Mouse (Mus musculus): ENCODE results near the gene Cspg4. TPM values are rescaled to one million over a fixed set of nuclear protein-coding genes. Genes with fewer than 3 reads are reported as not detected.

Gene Cspg4
- total and polyA plus RNA-seq, 2 experiments: 0.09 to 0.11 TPM

DNA sequence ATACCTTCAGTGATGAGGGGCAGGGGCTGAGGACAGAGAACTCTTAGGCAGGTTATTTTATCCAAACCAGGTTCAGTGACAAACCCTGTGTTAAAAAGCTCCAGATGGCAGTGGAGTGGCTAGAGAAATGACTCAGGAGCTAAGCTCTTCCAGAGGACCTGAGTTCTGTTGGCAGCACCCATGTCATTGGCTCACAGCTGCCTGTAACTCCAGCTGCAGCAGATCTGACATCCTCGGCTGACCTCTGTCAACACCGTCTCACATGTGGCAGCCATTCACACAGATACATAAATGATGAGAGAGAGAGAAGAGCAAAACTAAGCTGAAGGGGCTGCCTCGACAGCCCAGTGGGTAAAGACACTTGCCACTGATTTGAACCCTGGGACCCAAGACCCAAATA lies 7.4 kb upstream of the Cspg4 start:
- no peak for DNase-seq (ENCODE audit: extremely low read depth, low read depth, low spot score)
- 43% methylated on average over 3 of the region's 3 CpGs for WGBS
- no peak for TF ChIP-seq POLR2A (IDR thresholded peaks at IDR 0.05; ENCODE audit: extremely low read depth, insufficient read depth, low read length)
- no peak for TF ChIP-seq CTCF (IDR thresholded peaks at IDR 0.05; ENCODE audit: low read depth, low read length)

DNA sequence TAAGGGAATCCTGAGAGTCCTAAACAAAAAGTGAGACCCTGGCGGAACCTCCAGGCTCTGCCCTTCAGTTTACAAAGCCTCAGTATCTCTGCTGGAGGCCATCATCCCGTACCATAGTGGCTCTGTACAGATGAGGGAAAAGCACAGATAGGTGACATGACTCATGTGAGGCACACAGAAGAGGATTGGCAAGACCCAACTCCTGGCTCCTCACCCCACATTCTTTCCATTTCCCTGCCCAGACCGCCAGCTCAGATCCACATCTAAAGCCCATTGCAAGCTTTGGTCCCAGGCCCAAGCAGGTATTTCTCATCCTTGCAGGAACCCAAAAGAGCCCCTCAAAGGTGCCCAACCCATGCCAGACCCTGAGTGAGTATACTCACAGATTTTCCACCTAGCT lies 4.8 kb upstream of the Cspg4 start:
- no peak overlapping the region for H3K4me3 ChIP-seq (ENCODE audit: insufficient read depth, low read depth, low read length)
- H3K9ac ChIP-seq (ENCODE audit: low read depth, low read length): no peak overlapping the region
- no peaks in the 10 kb centered on the region for H3K27me3 ChIP-seq (ENCODE audit: control insufficient read depth, insufficient read depth, low read length)
- TF ChIP-seq CTCF (IDR thresholded peaks at IDR 0.05; ENCODE audit: low read depth, low read length) (no peak), POLR2A (IDR thresholded peaks at IDR 0.05; ENCODE audit: extremely low read depth, insufficient read depth, low read length) (no peak)
- no peak overlapping the region for H3K27ac ChIP-seq (replicated peaks; ENCODE audit: insufficient read depth, low read depth, low read length)
- no peaks in the 10 kb centered on the region for H3K4me1 ChIP-seq (ENCODE audit: control insufficient read depth, insufficient read depth, low read length)
- no peaks in the 10 kb centered on the region for H3K79me2 ChIP-seq (ENCODE audit: control insufficient read depth, insufficient read depth, low read length)
- 82% methylated on average over 3 of the region's 3 CpGs for WGBS
- DNase-seq (ENCODE audit: extremely low read depth, low read depth, low spot score): no peak
- H3K36me3 ChIP-seq (ENCODE audit: control insufficient read depth, insufficient read depth, low read length): no peaks in the 10 kb centered on the region

More for the DNA sequence above, 7.4 kb upstream of the Cspg4 start:
- Histone ChIP-seq H3K27me3 (ENCODE audit: control insufficient read depth, insufficient read depth, low read length) (no peaks in the 10 kb centered on the region), H3K36me3 (ENCODE audit: control insufficient read depth, insufficient read depth, low read length) (no peaks in the 10 kb centered on the region), H3K9ac (ENCODE audit: low read depth, low read length) (no peak overlapping the region), H3K27ac (replicated peaks; ENCODE audit: insufficient read depth, low read depth, low read length) (no peak overlapping the region), H3K79me2 (ENCODE audit: control insufficient read depth, insufficient read depth, low read length) (no peaks in the 10 kb centered on the region), H3K4me1 (ENCODE audit: control insufficient read depth, insufficient read depth, low read length) (no peaks in the 10 kb centered on the region), H3K4me3 (ENCODE audit: insufficient read depth, low read depth, low read length) (no peak overlapping the region)

DNA sequence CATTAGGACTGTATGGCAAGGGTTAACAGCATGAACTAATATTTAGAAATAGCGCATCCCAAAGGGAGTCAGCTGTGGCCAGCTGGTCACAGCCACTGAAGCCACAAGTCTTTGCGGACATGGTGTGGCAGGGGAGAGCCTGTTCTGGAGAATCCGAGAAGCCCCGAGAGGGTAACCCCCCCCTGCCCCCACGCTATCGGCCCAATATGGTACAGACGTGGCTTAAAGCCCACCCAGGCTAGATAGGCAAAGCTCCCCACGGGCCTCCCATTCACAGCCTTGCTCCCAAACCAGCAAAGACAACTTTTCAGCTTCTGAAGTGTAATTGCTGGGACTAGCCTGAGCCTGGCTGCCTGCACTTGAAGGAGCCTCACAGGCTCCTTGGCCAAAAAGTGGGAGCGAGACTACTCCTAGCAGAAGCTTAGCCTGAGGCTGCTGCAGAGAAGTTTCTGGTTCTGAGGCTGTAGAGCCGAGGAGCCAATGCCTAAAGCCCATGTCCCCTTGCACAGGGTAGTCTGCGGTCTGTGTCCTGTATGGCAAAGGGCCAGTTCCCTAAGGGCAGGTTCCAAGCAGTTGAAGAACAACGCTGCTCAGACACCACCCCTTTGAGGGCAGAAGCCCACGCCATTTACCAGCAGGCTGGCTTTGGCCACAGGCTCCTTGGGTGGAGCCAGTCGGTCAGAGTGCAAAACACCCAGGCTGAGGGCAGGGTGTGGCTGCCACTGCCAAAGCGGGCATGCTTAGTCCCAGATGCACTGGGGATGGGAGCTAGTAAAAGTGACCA lies 4.2 kb upstream of the Cspg4 start:
- Histone ChIP-seq H3K4me1 (ENCODE audit: control insufficient read depth, insufficient read depth, low read length) (no peaks in the 10 kb centered on the region), H3K27me3 (ENCODE audit: control insufficient read depth, insufficient read depth, low read length) (no peaks in the 10 kb centered on the region), H3K4me3 (ENCODE audit: insufficient read depth, low read depth, low read length) (no peak overlapping the region), H3K9ac (ENCODE audit: low read depth, low read length) (no peak overlapping the region), H3K79me2 (ENCODE audit: control insufficient read depth, insufficient read depth, low read length) (no peaks in the 10 kb centered on the region), H3K36me3 (ENCODE audit: control insufficient read depth, insufficient read depth, low read length) (no peaks in the 10 kb centered on the region), H3K27ac (replicated peaks; ENCODE audit: insufficient read depth, low read depth, low read length) (no peak overlapping the region)
- TF ChIP-seq CTCF (IDR thresholded peaks at IDR 0.05; ENCODE audit: low read depth, low read length) (no peak), POLR2A (IDR thresholded peaks at IDR 0.05; ENCODE audit: extremely low read depth, insufficient read depth, low read length) (no peak)
- 71% methylated on average over 15 of the region's 15 CpGs for WGBS
- DNase-seq (ENCODE audit: extremely low read depth, low read depth, low spot score): no peak

DNA sequence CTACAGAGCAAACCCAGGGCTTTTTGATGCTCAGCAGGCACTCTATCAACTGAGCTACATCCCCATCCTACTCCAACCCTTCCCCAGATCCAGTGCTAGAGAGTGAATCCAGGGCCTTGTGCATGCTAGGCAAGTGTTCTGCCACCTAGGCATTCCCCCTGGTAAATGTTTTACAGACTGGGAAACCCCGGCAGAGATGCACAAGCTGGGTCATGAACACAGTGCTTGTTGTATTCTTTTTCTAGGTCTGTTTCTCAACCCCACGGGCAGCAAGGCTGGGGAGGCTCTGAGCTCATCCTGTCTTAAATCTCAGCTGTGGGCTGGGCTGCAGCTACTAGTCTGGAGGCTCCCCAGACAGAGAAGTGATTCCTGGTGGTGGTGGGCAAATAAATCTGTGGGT lies 2.0 kb upstream of the Cspg4 start:
- H3K27ac ChIP-seq (replicated peaks; ENCODE audit: insufficient read depth, low read depth, low read length): no peak overlapping the region
- no peak overlapping the region for H3K9ac ChIP-seq (ENCODE audit: low read depth, low read length)
- no peaks in the 10 kb centered on the region for H3K27me3 ChIP-seq (ENCODE audit: control insufficient read depth, insufficient read depth, low read length)
- no peaks in the 10 kb centered on the region for H3K79me2 ChIP-seq (ENCODE audit: control insufficient read depth, insufficient read depth, low read length)
- H3K4me3 ChIP-seq (ENCODE audit: insufficient read depth, low read depth, low read length): no peak overlapping the region
- no peak for DNase-seq (ENCODE audit: extremely low read depth, low read depth, low spot score)
- 27% methylated on average over 2 of the region's 2 CpGs for WGBS
- no peaks in the 10 kb centered on the region for H3K4me1 ChIP-seq (ENCODE audit: control insufficient read depth, insufficient read depth, low read length)
- TF ChIP-seq CTCF (IDR thresholded peaks at IDR 0.05; ENCODE audit: low read depth, low read length) (no peak), POLR2A (IDR thresholded peaks at IDR 0.05; ENCODE audit: extremely low read depth, insufficient read depth, low read length) (no peak)
- H3K36me3 ChIP-seq (ENCODE audit: control insufficient read depth, insufficient read depth, low read length): no peaks in the 10 kb centered on the region

DNA sequence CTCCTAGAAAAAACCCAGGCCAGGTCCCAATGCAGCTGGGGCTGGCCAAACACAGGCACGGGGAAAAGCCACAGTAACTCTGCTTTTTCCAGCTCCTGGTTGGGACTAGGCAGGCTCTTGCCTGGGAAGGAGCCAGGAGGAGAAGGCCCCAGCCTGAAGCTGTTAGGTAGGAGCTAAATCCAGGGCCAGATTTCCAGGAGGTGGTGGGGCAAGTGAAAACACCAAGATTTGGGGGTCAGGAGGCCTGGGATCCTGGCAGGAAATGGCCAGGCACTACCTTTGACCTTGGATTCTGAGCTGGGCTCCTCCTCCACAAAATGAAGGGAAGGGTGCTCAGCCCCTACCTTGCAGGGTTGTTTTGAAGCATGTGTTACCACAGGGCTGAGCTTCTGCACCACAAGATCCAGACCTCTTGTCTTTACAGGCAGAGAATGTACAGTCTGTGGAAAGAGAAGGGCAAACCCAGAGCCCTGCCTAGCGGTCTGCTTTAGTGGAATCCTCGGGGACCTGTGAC lies 560 bp upstream of the Cspg4 start, which contains the start of gene Odf3l1:
Gene Odf3l1, minus strand, starts transcription at position 464 of the 514 bp plus-strand sequence.
- no peaks in the 10 kb centered on the region for H3K36me3 ChIP-seq (ENCODE audit: control insufficient read depth, insufficient read depth, low read length)
- no peak for TF ChIP-seq POLR2A (IDR thresholded peaks at IDR 0.05; ENCODE audit: extremely low read depth, insufficient read depth, low read length)
- TF ChIP-seq CTCF (IDR thresholded peaks at IDR 0.05; ENCODE audit: low read depth, low read length): no peak
- 52% methylated on average over 3 of the region's 3 CpGs for WGBS
- H3K4me1 ChIP-seq (ENCODE audit: control insufficient read depth, insufficient read depth, low read length): no peaks in the 10 kb centered on the region
- no peak within 1 kb of the TSS for H3K27ac ChIP-seq (replicated peaks; ENCODE audit: insufficient read depth, low read depth, low read length)
- no peaks in the 10 kb centered on the region for H3K27me3 ChIP-seq (ENCODE audit: control insufficient read depth, insufficient read depth, low read length)
- no peak for DNase-seq (ENCODE audit: extremely low read depth, low read depth, low spot score)
- H3K79me2 ChIP-seq (ENCODE audit: control insufficient read depth, insufficient read depth, low read length): no peaks in the 10 kb centered on the region
- H3K9ac ChIP-seq (ENCODE audit: low read depth, low read length): no peak within 1 kb of the TSS
- no peak within 1 kb of the TSS for H3K4me3 ChIP-seq (ENCODE audit: insufficient read depth, low read depth, low read length)
